Mouse (Mus musculus) ovary, postnatal 14 days (tissue): ENCODE measurements at regions not wholly inside any gene's neighbourhood (a gene's known extent, or its start where the extent isn't known, plus 50 kb on each side); places are given as distances from the start of the nearest gene placed in this dataset.

Source experiments
- DNase-seq: peaks from one replicate; pipeline ENCODE4 v3.0.0; 2022; ENCODE audit warnings: low spot score

GRCm38 (mm10) chr10:111073851-111074430, 64.0 kb upstream of the Zdhhc17 start:
- DNase-seq, result no peak

GRCm38 (mm10) chr10:111073262-111073661, 63.3 kb upstream of the Zdhhc17 start:
- DNase-seq, result no peak

GRCm38 (mm10) chr10:111072554-111072909, 62.6 kb upstream of the Zdhhc17 start:
- DNase-seq, result no peak

DNA sequence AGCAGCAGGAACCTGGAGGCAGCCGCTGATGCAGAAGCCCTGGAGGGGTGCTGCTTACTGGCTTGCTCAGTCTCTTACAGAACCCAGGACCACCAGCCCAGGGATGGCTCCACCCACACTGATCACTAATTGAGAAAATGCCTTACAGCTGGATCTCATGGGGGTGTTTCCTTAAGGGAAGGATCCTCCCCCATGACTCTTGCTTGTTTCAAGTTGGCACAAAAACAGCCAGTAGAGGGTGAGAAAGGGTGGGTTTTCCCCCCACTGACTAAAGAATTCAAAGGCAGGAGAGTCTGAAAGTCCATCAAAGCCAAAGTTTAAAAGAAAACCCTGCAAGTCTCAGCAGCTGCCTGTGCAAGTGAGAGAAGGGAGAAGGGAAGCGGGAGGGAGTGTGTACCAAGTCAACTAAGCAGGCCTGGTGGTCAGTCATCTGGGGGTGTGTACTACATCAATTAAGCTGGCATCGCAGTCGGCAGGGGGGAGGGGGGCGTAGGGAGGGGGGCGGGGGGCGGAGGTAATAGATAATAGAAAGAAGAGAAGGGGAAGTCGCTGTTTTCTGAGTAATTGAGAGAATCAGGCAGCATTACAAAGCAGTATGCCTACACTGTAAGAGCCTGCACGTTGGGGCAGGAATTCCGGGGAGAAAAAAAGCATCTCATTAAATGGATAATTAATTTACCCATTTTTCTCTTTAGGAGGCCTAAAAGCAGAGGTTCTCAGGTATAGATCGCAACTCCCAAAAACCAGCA, 62.0 kb upstream of the Zdhhc17 start:
- DNase-seq, result no peak

- no peak for DNase-seq
Observed at GRCm38 (mm10) chr10:111066146-111066545, 56.2 kb upstream of the Zdhhc17 start.

DNA sequence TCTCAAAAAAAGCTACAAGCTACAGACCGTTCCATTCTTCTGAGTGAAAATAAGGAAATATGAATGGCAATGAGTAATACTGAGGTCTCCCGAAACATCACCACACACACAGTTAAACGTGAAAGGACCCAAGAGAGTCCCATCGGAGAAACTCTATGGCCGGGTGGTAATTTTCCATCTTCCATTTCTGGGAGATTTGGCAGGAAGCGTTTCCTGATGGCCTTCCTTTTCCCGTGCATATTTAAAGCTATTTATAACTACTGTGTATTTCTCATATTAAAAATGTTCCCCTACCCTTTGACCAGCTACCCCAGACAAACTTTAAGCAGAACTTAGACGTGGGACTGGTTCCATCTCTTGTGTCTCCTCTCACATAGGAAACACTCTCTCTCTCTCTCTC, 50.7 kb upstream of the Zdhhc17 start:
- no peak for DNase-seq
